Mouse (Mus musculus) c-Kit-positive CD71-positive TER-119-negative erythroid progenitor cells, embryonic 14.5 days (primary cell): Measurements from ENCODE around the gene Fem1b.
"Not testable (repeated sequence)": the region's sequence is repeated elsewhere in the genome, so short reads cannot be mapped to it uniquely, and the experiment has no call there.

ENCODE experiments used
- DNase-seq: peaks from one replicate; pipeline ENCODE4 v3.0.0-alpha.2; 2013; ENCODE audit warnings: low read depth

Gene Fem1b

DNA sequence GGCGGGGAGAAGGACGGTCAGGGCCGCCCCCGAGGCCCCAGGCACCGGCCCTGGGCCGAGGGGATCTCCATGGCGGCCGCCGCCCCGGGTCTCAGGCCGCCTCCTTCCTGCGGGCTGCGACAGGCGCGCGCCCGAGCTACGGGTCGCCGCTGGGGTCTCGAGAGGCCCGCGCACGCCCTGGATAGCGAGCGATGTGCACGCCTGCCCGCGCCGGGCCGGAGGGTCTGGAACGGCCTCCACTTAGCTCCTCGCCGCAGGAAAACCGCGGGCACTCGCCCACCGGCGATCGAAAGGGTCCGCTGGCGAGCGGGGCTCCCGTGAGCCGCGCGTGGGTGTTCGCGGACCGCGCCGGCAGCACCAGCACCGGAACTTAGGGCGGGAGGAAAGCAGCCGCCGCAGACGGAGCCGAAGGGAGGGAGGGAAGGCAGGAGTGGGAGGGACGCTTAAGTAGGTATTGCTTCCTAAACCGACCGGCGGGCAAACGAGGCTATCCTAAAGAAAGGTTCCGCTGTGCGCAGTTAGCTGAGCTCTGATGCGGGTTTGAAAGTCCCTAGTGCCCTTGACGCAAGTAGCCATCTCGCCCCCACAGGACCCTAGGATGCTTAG lies at the start of gene Fem1b:
Fem1b (minus strand) TSS at position 419 of the 606 bp plus-strand sequence.
- peak; percentile 89 for DNase-seq

- DNase-seq, result no peak
These were observed 49.1 kb upstream of the Fem1b start for GRCm38 (mm10) chr9:62860866-62861265.

DNA sequence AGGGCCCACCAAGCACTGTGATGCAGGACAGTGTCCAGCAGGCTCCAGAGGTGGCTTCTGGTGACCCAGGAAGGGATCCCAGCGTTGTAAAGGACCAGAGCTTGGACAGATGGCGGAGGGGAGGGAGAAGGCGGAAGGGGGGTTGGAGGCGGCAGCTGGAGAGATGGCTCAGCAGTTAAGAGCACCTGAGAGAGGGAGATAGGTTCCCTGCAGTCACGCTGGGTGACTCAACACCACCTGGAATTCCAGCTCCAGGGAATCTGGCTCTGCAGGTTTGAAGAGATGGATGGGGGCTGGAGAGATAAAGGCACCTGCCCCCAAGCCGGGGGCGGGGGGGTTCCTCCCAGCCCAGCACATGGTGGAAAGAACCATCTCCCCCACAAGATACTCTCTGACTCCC lies 48.4 kb upstream of the Fem1b start:
- DNase-seq, result not testable (repeated sequence)

DNA sequence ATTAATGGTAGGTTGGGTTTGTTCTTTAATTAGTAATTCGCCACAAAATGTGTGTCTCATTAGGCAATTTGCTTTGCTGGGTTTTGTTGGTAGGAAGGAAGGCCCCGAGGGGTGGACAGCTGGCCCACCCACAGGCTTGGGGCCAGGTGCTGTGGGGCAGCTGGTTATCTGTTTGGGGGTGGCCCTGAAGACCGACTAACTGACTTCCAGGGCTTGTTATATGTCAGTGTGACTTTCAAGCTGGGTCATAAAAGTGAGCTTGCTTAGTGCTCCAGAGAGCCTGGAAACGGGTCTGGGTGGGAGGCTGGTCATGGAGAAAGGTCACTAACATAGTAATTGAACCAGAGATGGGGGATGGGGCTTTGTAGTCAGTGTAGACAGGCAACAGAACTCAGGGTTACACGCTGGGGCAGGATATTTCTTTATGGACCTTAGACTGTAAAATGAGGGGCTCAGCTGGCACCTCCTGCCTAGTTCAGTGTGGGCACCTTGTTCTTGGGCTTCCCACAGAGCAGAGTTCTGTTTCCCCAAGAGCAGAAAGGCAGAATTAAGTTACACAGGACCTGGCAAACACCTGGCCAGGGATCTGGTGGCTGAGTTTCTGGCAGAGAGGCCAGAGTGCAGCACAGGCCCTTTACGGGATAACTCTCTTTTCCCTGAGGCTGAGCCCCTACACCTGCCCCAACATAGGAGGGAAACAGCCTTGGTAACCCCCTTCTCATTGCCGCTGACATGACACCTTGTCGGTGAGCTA lies 46.7 kb upstream of the Fem1b start:
- DNase-seq, result no peak

- DNase-seq, result no peak
These were observed 46.1 kb upstream of the Fem1b start, which contains the start of gene Calml4 for GRCm38 (mm10) chr9:62857719-62858261. Gene Calml4, plus strand, starts transcription at chr9:62858080.

GRCm38 (mm10) chr9:62857216-62857615 lies 45.5 kb upstream of the Fem1b start:
- DNase-seq, result no peak

- DNase-seq, result no peak
These were observed 42.7 kb upstream of the Fem1b start for GRCm38 (mm10) chr9:62854483-62854882.

DNA sequence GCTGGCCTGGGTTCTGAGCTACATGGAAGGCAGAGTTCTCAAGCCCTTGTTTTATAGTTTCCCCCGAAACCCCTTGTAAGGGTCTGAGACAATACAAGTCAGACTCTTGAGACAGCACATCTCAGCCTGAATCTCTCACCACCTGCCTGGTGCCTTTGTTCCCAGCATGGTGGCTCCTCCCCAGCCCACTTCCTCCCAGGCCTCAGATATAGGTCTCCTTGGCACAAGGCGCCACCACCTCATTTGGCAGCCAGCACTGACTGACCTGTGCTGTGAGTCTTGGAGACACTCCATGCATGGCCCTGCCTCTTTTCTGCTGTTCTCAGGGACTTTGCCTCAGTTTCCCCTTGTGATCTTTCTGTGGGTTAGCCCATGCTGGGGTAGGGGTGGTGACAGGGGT lies 39.8 kb upstream of the Fem1b start:
- no peak for DNase-seq

- DNase-seq, result no peak
These were observed 36.9 kb upstream of the Fem1b start for GRCm38 (mm10) chr9:62848641-62849040.

DNA sequence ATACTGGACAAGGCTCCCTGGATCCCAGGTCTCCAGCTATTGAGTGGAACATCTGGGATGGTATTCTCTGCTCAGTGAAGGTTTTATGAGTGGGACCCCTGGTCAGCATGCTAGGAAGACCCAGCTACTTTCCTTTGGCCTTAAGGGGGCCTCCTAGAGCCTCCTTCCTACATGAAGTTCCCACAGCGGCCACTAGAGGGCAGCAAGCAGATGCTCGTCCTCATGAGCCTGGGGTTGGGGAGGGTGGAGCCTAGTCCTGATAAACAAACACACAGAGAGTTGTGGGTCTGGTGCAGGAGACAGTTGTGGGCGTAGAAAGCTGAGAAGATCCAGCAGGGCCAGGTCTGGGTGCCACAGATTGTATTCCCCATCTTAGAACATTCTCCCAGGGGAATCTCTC lies 36.0 kb upstream of the Fem1b start:
- peak; percentile 85 for DNase-seq

- DNase-seq, result no peak
These were observed 32.7 kb upstream of the Fem1b start for GRCm38 (mm10) chr9:62844461-62844860.

DNA sequence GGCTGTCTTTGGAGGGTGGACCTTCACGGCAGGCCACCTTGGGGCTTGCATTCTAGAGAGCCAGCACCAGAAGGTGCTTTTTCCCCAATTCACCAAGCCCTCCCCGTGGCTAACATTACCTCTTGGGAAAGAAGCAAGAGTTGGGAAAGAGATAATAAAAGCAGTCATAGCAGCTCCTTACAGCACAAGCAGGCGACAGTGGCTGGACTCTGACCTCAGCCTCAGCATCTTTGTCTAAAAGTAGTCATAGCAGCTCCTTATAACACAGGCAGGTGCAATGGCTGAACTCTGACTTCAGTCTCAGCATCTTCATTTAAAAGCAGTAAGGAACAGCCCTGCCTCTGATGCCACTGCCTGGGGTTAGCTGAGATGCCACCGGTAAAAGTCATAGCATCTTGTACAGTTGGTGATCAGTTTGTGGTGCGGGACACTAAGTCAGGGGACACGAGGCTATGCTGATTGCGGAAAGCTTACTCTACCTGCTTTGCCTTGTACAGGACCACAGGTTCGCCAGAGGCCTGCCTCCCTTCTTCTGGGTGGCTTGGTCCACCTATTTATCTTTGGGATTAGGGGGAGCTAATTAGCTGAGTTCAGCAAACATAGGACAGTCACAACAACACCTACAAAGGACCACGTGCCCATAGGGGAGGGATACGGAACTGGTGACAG lies 31.8 kb upstream of the Fem1b start:
- no peak for DNase-seq

DNA sequence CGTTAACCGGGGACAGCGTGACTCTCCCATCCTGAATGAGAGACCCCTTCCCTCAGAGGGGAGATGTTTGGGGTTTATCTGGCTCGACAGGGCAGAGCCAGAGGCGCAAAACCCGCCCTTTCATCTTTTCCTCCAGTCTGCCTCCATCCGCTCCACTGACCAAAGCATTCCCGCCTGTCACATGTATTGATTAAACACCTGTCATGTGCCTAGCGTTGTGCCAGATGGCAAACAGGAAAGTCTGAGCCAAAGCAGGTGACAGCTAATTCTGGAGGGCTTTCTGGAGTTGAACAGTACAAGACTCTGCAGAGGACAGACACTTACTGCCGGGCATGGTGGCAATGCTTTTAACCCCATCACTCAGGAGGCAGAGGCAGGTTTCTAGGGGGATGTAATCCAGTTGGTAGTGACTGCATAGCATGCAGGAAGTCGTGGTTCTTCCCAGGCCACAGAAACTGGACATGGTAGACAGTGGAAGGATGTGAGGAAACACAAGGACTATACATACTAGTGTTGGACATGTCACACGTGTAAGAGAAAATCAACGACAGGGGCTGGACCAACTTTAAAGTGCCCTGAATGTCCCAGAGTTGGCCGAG lies 27.5 kb upstream of the Fem1b start:
- peak; percentile 27 for DNase-seq

- peak; percentile 79 for DNase-seq
These were observed 26.9 kb upstream of the Fem1b start, which contains the start of gene Cln6 for GRCm38 (mm10) chr9:62838506-62839171. Gene Cln6, plus strand, starts transcription at chr9:62838785.

DNA sequence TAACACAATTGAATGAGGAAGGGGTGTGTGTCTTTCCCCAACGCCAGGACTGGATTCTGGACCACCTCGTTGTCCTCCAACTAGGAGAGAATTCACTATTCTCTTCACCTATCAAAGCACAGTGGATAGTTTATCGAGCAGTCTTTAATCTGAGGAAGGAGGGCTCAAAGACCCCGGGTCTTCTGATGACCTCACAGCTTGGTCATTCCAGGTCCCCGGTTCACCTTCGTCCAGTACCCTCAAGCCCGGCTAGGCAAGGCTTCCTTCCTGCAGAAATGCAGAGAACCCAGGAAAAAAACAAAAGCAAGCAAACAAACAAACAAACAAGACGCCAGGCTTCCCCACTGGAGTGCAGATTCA lies 26.4 kb upstream of the Fem1b start:
- DNase-seq, result no peak

DNA sequence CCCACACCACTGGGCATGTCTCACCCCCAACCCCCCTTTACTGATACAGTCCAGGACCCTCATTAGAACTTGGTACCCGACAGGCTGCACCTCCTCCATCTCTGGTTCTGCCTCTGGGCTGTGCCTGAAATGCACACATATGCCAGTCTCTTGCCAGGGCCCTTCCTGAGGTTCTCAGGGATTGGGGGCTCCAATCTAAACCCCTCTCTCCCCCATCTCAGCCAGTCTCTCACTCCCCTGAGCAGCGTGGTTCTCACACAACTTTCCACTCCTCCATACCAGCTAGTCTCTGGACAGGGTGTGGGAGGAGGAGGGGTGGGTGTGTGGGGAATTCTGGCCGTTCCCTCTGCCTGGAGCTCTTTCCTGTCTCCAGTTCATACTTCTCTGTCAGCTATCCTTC lies 25.9 kb upstream of the Fem1b start:
- DNase-seq, result no peak

DNA sequence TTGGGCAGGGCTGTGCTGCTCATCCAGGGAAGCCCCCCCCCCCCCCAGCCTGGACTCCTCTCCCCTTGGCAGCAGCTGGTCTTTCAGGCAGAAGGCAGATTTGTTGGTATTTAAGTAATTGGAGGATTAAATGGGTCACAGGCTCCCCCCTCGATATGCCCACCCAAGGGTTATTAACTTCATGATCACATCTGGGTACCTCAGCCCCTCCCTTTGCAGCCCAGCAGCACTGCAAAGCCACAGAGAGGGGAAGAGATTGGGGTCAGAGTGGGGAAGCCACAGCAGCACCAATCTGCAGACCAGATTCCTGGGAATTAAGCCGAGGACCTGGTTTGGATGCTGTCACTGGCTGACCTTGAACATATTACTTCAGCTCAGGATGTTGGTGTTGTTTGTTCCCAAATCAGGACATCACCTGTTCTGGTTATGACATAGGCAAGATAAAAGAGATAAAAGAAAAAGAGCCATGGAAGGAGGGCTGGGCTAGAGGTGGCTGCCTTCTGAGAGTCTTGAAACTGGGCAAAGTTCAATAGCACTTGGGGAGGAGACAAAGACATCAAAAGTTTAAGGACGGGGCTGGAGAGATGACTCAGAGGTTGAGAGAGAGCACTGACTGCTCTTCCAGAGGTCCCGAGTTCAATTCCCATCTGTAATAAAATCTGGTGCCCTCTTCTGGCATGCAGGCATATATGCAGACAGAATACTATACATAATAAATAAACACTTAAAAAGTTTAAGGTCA lies 24.1 kb upstream of the Fem1b start:
- DNase-seq, result no peak

- DNase-seq, result no peak
These were observed 23.2 kb upstream of the Fem1b start for GRCm38 (mm10) chr9:62834906-62835305.

GRCm38 (mm10) chr9:62829877-62830276 lies 18.1 kb upstream of the Fem1b start:
- no peak for DNase-seq

DNA sequence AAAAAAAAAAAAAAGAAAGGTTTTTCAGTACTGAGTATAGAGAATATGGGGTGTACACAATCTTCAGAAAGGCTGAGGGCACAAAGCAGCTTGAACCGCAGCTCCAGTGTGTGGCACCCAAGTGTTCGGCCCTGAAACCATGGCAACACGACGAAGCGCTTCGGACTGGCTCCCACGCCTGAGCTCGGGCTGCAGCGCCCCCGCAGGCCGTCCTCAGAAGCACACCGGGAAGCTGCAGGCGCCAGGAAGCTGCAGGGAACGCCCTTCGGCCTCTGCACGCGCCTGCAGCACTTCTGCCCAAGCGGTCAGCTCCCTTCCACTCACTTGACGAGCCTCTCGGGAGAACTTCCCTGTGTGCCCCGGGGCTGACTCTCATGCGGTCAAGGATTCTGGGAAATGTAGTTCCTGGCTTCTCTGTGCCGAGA lies 16.9 kb upstream of the Fem1b start:
- peak; percentile 91 for DNase-seq
